Mouse (Mus musculus) forebrain, embryonic 15.5 days (tissue): ENCODE measurements around the gene Mphosph9. TPM values are rescaled to one million over a fixed set of nuclear protein-coding genes. Genes with fewer than 3 reads are reported as not detected.
"Not testable (repeated sequence)": the region's sequence is repeated elsewhere in the genome, so short reads cannot be mapped to it uniquely, and the experiment has no call there.

Experiments
- ATAC-seq: fragments of 200-750 bp; cut with Nextera tagmentation; replicated peaks from 2 replicates; pipeline ENCODE4 v1.8.0; 2017; ENCODE audit warnings: mild to moderate bottlenecking, moderate TSS enrichment, moderate library complexity
- H3K27ac ChIP-seq: fragments of 300-500 bp; sonication (generic); replicated peaks from 2 replicates; pipeline ENCODE4 v1.5.1; 2015; ENCODE audit warnings: mild to moderate bottlenecking, inconsistent platforms
- H3K27me3 ChIP-seq: fragments of 300-500 bp; sonication (generic); 2 replicates; pipeline ENCODE4 v1.6.1; 2015; ENCODE audit warnings: inconsistent platforms
- H3K36me3 ChIP-seq: fragments of 300-500 bp; sonication (generic); 2 replicates; pipeline ENCODE4 v1.6.1; 2015; ENCODE audit warnings: mild to moderate bottlenecking, inconsistent platforms
- H3K4me1 ChIP-seq: fragments of 300-500 bp; sonication (generic); 2 replicates; pipeline ENCODE4 v1.6.1; 2015; ENCODE audit warnings: inconsistent platforms
- H3K4me2 ChIP-seq: fragments of 300-500 bp; sonication (generic); replicated peaks from 2 replicates; pipeline ENCODE4 v1.6.1; 2015; ENCODE audit warnings: mild to moderate bottlenecking, inconsistent platforms
- H3K4me3 ChIP-seq: fragments of 300-500 bp; sonication (generic); 2 replicates; pipeline ENCODE4 v1.5.1; 2015; ENCODE audit warnings: mild to moderate bottlenecking, inconsistent platforms
- H3K9ac ChIP-seq: fragments of 300-500 bp; sonication (generic); replicated peaks from 2 replicates; pipeline ENCODE4 v1.6.1; 2015; ENCODE audit warnings: mild to moderate bottlenecking, inconsistent platforms
- H3K9me3 ChIP-seq: fragments of 300-500 bp; sonication (generic); 2 replicates; pipeline ENCODE4 v1.6.1; 2016; ENCODE audit warnings: inconsistent platforms
- WGBS: fragments of 180-500 bp; shearing (Covaris S2); methylation state at CpG from one replicate; pipeline ENCODE4 v1.1.7; 2015; ENCODE audit warnings: mixed read lengths; 5-methylcytosine and 5-hydroxymethylcytosine counted together
- polyA plus RNA-seq: library from polyadenylated mRNA; unstranded; fragments of >200 nt; fragmentation: Nextera tagmentation; extraction: Ambion mirVana; gene quantifications from 2 replicates; pipeline ENCODE4 v1.2.1, GENCODE M21; 2015

Mphosph9 gene
- polyA plus RNA-seq, 1 experiment from 2014 or later: 16.4 TPM

GRCm38 (mm10) chr5:124338791-124339190 lies 11.0 kb upstream of the Mphosph9 start:
- Histone ChIP-seq H3K4me2 (no peak overlapping the region), H3K9ac (no peak overlapping the region), H3K9me3 (no peaks in the 10 kb centered on the region), H3K4me3 (no peak overlapping the region), H3K27ac (peak overlapping the region; percentile 91), H3K27me3 (no peaks in the 10 kb centered on the region), H3K36me3 (no peaks in the 10 kb centered on the region), H3K4me1 (peaks cover 56% of the 10 kb centered on the region)
- ATAC-seq: no peak
- WGBS: 75% methylated on average over 8 of the region's 8 CpGs

GRCm38 (mm10) chr5:124337909-124338308 lies 10.1 kb upstream of the Mphosph9 start:
- H3K9ac ChIP-seq: no peak overlapping the region
- peak; percentile 39 for ATAC-seq
- H3K9me3 ChIP-seq: no peaks in the 10 kb centered on the region
- WGBS: 34% methylated on average over 9 of the region's 9 CpGs
- peaks cover 59% of the 10 kb centered on the region for H3K4me1 ChIP-seq
- no peak overlapping the region for H3K4me3 ChIP-seq
- no peak overlapping the region for H3K4me2 ChIP-seq
- H3K27ac ChIP-seq: peak overlapping the region; percentile 91
- no peaks in the 10 kb centered on the region for H3K36me3 ChIP-seq
- no peaks in the 10 kb centered on the region for H3K27me3 ChIP-seq

DNA sequence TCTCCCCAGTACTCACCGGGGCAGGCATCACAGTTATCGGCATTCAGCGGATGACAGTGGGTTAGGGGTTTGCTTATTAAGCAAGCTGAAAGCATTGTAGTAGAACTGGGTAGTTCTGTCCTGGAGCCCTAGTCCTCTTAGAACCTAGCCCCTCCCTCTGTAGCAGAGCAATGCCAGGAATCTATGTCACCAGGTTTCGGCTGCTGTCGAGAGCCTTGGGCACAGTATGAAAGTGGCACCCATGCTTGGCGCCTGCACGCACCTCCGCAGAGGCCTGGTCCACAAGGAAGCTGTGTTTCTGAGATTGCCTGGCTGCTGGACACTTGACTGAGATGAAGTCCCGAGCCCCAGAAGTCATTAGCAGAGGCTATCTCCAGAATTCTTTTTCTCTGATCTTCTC lies 9.3 kb upstream of the Mphosph9 start:
- Histone ChIP-seq H3K9ac (no peak overlapping the region), H3K4me2 (no peak overlapping the region), H3K9me3 (no peaks in the 10 kb centered on the region), H3K27ac (peak overlapping the region; percentile 91), H3K27me3 (no peaks in the 10 kb centered on the region), H3K4me3 (no peak overlapping the region), H3K4me1 (peaks cover 59% of the 10 kb centered on the region), H3K36me3 (no peaks in the 10 kb centered on the region)
- no peak for ATAC-seq
- 75% methylated on average over 9 of the region's 9 CpGs for WGBS

DNA sequence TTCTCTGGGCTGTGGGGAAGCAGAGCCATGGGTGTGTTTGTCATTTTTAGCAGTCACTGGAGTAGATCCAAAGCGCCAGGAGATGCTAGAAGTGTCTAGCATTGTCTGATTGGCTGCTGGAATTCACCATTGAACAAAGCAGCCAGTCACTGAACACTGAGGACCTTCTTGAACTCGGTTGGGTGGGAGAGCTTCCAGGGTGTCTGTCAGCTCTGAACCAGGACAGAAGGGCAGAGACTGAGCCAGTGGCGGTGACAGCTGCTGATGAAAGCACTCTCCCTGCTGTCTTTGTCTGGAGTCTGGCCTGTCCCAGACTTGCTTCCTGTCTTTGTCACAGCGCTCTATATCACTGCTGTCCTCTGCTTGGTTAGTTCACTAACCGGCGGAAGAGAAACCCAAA lies 6.6 kb upstream of the Mphosph9 start:
- Histone ChIP-seq H3K4me3 (no peak overlapping the region), H3K4me2 (no peak overlapping the region), H3K36me3 (no peaks in the 10 kb centered on the region), H3K9ac (peak overlapping the region; percentile 30; the same call in 1 of the 2 replicates), H3K9me3 (no peaks in the 10 kb centered on the region), H3K27ac (peak overlapping the region; percentile 91), H3K4me1 (peaks cover 61% of the 10 kb centered on the region), H3K27me3 (no peaks in the 10 kb centered on the region)
- ATAC-seq: peak; percentile 89
- 24% methylated on average over 6 of the region's 6 CpGs for WGBS

DNA sequence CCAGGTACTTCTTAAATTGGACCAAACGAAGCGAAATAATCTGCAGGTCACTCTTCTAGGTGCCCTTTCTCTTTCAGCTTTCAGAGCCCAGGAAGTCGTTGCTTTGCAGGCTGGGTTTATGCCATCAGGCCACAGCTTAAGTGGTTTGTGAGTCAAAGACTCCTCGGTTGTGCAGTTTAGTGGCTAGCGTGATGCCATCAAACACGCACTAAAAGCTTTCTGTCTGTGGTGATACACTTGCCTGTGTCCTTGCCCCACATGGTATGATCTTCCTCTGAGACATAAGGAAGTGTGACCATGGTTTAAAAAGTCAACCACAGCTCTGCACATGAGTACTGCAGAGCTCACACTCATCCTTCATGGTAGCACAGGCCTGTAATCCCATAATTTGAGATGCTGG lies 2.3 kb upstream of the Mphosph9 start:
- H3K27ac ChIP-seq: no peak overlapping the region
- WGBS: 84% methylated on average over 6 of the region's 6 CpGs
- peaks cover 40% of the 10 kb centered on the region for H3K4me1 ChIP-seq
- H3K9me3 ChIP-seq: no peaks in the 10 kb centered on the region
- H3K4me3 ChIP-seq: no peak overlapping the region
- ATAC-seq: no peak
- no peak overlapping the region for H3K4me2 ChIP-seq
- no peak overlapping the region for H3K9ac ChIP-seq
- no peaks in the 10 kb centered on the region for H3K36me3 ChIP-seq
- no peaks in the 10 kb centered on the region for H3K27me3 ChIP-seq

GRCm38 (mm10) chr5:124326829-124327228 lies 943 bp downstream of the Mphosph9 start:
- peak overlapping the region; percentile 88 for H3K4me3 ChIP-seq
- H3K4me2 ChIP-seq: peak overlapping the region; percentile 75
- no peaks in the 10 kb centered on the region for H3K9me3 ChIP-seq
- H3K27me3 ChIP-seq: no peaks in the 10 kb centered on the region
- 1% methylated on average over 8 of the region's 8 CpGs for WGBS
- H3K4me1 ChIP-seq: peaks cover 23% of the 10 kb centered on the region
- H3K9ac ChIP-seq: peak overlapping the region; percentile 84
- H3K27ac ChIP-seq: peak overlapping the region; percentile 99
- no peak for ATAC-seq
- peaks cover 18% of the 10 kb centered on the region; the same call in 1 of the 2 replicates for H3K36me3 ChIP-seq

DNA sequence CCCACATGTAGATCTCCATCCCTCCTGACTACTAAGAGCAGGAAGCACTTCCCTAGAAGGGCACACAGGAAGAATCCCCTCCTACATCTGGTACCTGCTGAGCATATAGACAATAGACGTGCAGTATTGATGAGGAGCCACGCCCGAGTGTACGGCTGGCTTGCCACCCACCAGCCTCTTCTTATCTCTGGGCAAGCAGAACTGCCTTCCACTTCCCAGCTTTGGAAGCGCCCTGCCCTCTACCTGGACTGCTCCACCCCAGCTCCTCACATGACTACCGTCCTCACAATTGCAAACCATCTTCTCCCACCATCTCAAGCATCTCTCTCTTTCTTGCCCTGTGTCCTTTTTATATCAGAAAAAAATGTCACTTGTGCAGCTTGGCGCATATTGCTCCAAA lies 10.1 kb downstream of the Mphosph9 start:
- no peak overlapping the region for H3K4me3 ChIP-seq
- no peak for ATAC-seq

GRCm38 (mm10) chr5:124315941-124316340 lies 11.8 kb downstream of the Mphosph9 start:
- Histone ChIP-seq H3K27me3 (no peaks in the 10 kb centered on the region), H3K9ac (no peak overlapping the region), H3K4me2 (no peak overlapping the region), H3K27ac (no peak overlapping the region), H3K4me1 (no peaks in the 10 kb centered on the region), H3K9me3 (no peaks in the 10 kb centered on the region), H3K36me3 (peaks cover 59% of the 10 kb centered on the region), H3K4me3 (no peak overlapping the region)
- ATAC-seq: no peak
- 89% methylated on average over 11 of the region's 11 CpGs for WGBS

More for the DNA sequence above, 10.1 kb downstream of the Mphosph9 start:
- Histone ChIP-seq H3K27me3 (no peaks in the 10 kb centered on the region), H3K9ac (no peak overlapping the region), H3K4me1 (no peaks in the 10 kb centered on the region), H3K4me2 (no peak overlapping the region), H3K36me3 (peaks cover 53% of the 10 kb centered on the region), H3K27ac (no peak overlapping the region), H3K9me3 (no peaks in the 10 kb centered on the region)
- WGBS: 89% methylated on average over 7 of the region's 7 CpGs

GRCm38 (mm10) chr5:124315498-124315897 lies 12.3 kb downstream of the Mphosph9 start:
- no peak overlapping the region for H3K9ac ChIP-seq
- 89% methylated on average over 9 of the region's 9 CpGs for WGBS
- no peaks in the 10 kb centered on the region for H3K27me3 ChIP-seq
- peaks cover 60% of the 10 kb centered on the region for H3K36me3 ChIP-seq
- no peaks in the 10 kb centered on the region for H3K9me3 ChIP-seq
- ATAC-seq: no peak
- no peak overlapping the region for H3K27ac ChIP-seq
- H3K4me3 ChIP-seq: no peak overlapping the region
- H3K4me1 ChIP-seq: no peaks in the 10 kb centered on the region
- H3K4me2 ChIP-seq: no peak overlapping the region

- H3K27me3 ChIP-seq: no peaks in the 10 kb centered on the region
- no peak overlapping the region for H3K9ac ChIP-seq
- H3K9me3 ChIP-seq: no peaks in the 10 kb centered on the region
- H3K4me1 ChIP-seq: no peaks in the 10 kb centered on the region; the same call in 1 of the 2 replicates
- WGBS: 94% methylated on average over 11 of the region's 11 CpGs
- H3K4me3 ChIP-seq: no peak overlapping the region
- H3K27ac ChIP-seq: no peak overlapping the region
- no peak overlapping the region for H3K4me2 ChIP-seq
- ATAC-seq: no peak
- peaks cover 63% of the 10 kb centered on the region for H3K36me3 ChIP-seq
These were observed 17.7 kb downstream of the Mphosph9 start for GRCm38 (mm10) chr5:124310091-124310490.

- peaks cover 57% of the 10 kb centered on the region for H3K36me3 ChIP-seq
These were observed 18.6 kb downstream of the Mphosph9 start for GRCm38 (mm10) chr5:124309155-124309554.

DNA sequence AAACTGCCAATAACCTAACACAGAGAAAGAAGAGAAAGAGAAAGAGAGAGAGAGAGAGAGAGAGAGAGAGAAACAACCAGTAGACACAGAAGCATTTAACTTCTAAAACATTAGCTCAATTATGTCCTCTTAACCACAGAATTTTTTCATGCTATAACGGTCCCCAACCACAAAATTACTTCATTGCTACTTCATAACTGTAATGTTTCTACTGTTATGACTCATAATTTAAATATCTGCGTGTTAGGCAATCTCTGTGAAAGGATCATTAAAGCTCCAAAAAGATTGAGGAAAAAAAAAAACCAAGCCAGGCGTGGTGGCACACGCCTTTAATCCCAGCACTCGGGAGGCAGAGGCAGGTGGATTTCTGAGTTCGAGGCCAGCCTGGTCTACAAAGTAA lies 24.9 kb downstream of the Mphosph9 start:
- not testable (repeated sequence) for H3K27me3 ChIP-seq
- WGBS: 92% methylated on average over 6 of the region's 6 CpGs

More at GRCm38 (mm10) chr5:124309155-124309554, 18.6 kb downstream of the Mphosph9 start:
- Histone ChIP-seq H3K4me2 (no peak overlapping the region), H3K27me3 (no peaks in the 10 kb centered on the region), H3K9me3 (no peaks in the 10 kb centered on the region), H3K4me3 (no peak overlapping the region), H3K27ac (no peak overlapping the region), H3K4me1 (no peaks in the 10 kb centered on the region; the same call in 1 of the 2 replicates), H3K9ac (no peak overlapping the region)
- WGBS: 61% methylated on average over 10 of the region's 10 CpGs
- no peak for ATAC-seq

GRCm38 (mm10) chr5:124300132-124300531 lies 27.6 kb downstream of the Mphosph9 start:
- no peak overlapping the region for H3K27ac ChIP-seq
- ATAC-seq: no peak
- H3K36me3 ChIP-seq: peaks cover 47% of the 10 kb centered on the region
- H3K27me3 ChIP-seq: no peaks in the 10 kb centered on the region
- 83% methylated on average over 4 of the region's 4 CpGs for WGBS
- H3K4me3 ChIP-seq: no peak overlapping the region
- no peak overlapping the region for H3K9ac ChIP-seq
- H3K4me1 ChIP-seq: no peaks in the 10 kb centered on the region
- no peak overlapping the region for H3K4me2 ChIP-seq
- H3K9me3 ChIP-seq: no peaks in the 10 kb centered on the region

More for the DNA sequence above, 24.9 kb downstream of the Mphosph9 start:
- peaks cover 51% of the 10 kb centered on the region for H3K36me3 ChIP-seq
- H3K9me3 ChIP-seq, H3K4me1 ChIP-seq, H3K27ac ChIP-seq, H3K4me2 ChIP-seq, ATAC-seq, H3K9ac ChIP-seq, H3K4me3 ChIP-seq: not testable (repeated sequence)
